Mouse (Mus musculus): ENCODE data around the gene Get4. TPM values are rescaled to one million over a fixed set of nuclear protein-coding genes. Genes with fewer than 3 reads are reported as not detected.

Get4 gene
- polyA plus RNA-seq, 1 experiment from 2014 or later, result 164 TPM

DNA sequence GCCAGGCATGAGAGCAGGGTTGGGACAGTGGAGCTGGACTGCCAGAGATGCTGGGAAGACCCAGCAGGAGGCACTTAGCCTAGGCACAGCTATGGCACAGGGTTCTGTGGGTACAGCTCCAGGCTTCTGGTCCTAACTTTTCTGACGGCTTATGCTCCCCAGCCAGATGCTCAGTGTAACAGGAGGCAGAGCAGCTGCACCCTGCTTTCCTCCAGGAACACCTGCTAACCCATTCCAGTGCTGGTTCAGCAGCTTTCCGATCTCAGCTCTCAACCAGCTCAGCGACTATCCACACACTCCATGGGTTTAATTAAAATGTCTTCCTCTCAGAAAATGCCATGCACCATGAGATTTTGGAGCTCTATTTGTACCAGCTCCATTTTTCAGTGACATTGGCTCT lies 35.4 kb upstream of the Get4 start:
- Histone ChIP-seq H3K4me3 (no peak overlapping the region), H3K4me2 (replicated peaks) (no peak overlapping the region), H3K27ac (no peak overlapping the region), H3K27me3 (no peaks in the 10 kb centered on the region), H3K4me1 (no peaks in the 10 kb centered on the region), H3K9me3 (no peaks in the 10 kb centered on the region), H3K36me3 (peaks cover 38% of the 10 kb centered on the region), H3K9ac (no peak overlapping the region)
- ATAC-seq (ENCODE audit: insufficient number of reproducible peaks, insufficient read depth, low FRiP score, low TSS enrichment), result no peak
- 90% methylated on average over 3 of the region's 3 CpGs for WGBS

DNA sequence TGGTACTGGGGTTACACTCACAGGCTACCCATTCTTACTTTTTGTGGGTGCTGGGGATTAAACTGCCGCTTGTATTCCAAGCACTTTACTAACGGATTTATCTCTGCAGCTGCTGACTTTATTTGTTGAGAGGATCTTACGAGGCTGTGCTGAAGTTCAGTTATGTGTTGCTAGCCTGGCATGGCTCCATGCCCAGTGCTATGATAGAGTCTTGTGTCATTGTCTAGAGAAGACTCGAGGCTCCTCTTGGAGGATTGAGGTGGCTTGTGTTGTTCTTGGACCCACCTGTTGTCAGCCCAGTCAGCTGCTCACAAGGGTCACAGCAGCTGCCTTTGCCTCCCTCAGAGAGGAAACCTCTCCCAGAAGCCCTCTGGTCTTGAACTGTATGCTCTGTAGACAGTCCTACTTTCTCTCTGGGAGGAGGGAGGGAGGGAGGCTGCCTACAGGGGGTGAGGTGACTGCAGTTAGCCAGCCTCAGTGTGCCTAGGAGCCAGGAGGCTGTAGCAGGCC lies 32.1 kb upstream of the Get4 start:
- H3K9ac ChIP-seq, result no peak overlapping the region; the same call in 1 of the 2 replicates
- no peak overlapping the region for H3K27ac ChIP-seq
- no peak overlapping the region for H3K4me3 ChIP-seq
- WGBS, result 89% methylated on average over 4 of the region's 4 CpGs
- H3K36me3 ChIP-seq, result peaks cover 59% of the 10 kb centered on the region
- H3K4me2 ChIP-seq (replicated peaks), result no peak overlapping the region
- H3K27me3 ChIP-seq, result no peaks in the 10 kb centered on the region
- no peak for ATAC-seq (ENCODE audit: insufficient number of reproducible peaks, insufficient read depth, low FRiP score, low TSS enrichment)
- H3K4me1 ChIP-seq, result no peaks in the 10 kb centered on the region
- no peaks in the 10 kb centered on the region for H3K9me3 ChIP-seq

DNA sequence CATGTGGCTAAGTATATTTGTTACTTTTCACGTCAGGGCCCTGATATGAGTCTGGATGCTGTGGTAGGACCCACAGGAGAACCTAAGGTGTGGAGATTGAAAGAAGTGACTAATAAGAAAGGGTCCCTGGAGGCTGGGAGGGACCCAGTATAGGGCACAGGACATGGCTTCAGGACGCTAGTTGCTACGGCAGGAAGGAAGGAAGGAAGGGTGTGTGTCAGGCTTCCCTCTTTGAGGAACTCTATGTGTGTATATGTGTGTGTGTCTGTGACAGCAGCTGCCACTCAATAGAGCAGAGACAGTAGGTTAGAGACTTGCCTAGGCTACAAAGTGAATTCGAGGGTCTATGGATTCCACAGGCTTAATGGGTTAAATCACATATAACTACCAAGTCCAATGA lies 31.5 kb upstream of the Get4 start:
- no peak overlapping the region for H3K27ac ChIP-seq
- H3K9me3 ChIP-seq, result no peaks in the 10 kb centered on the region
- WGBS, result 88% methylated on average over 4 of the region's 4 CpGs
- no peaks in the 10 kb centered on the region for H3K4me1 ChIP-seq
- H3K4me2 ChIP-seq (replicated peaks), result no peak overlapping the region
- H3K4me3 ChIP-seq, result no peak overlapping the region
- no peak for ATAC-seq (ENCODE audit: insufficient number of reproducible peaks, insufficient read depth, low FRiP score, low TSS enrichment)
- no peak overlapping the region; the same call in 1 of the 2 replicates for H3K9ac ChIP-seq
- no peaks in the 10 kb centered on the region for H3K27me3 ChIP-seq
- H3K36me3 ChIP-seq, result peaks cover 57% of the 10 kb centered on the region

DNA sequence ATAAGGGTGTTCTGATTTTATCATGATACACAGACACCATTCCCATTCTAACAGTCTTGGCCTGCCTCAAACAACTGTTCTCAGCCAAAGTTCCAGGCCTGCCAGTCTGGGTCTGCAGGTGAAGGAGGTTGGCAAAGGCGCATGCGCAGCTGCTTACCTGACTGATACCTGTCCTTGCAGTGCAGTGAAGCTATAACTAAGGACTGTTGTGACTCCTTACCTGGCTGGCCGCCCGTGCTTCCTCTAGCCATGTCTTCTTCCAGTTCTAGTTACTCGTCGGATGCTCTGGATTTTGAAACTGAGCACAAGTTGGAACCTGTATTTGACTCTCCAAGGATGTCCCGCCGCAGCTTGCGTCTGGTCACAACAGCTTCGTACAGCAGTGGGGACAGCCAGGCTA lies 28.8 kb upstream of the Get4 start:
- peaks cover 70% of the 10 kb centered on the region for H3K36me3 ChIP-seq
- no peak overlapping the region for H3K27ac ChIP-seq
- no peaks in the 10 kb centered on the region for H3K9me3 ChIP-seq
- WGBS, result 88% methylated on average over 10 of the region's 10 CpGs
- H3K9ac ChIP-seq, result no peak overlapping the region
- no peak for ATAC-seq (ENCODE audit: insufficient number of reproducible peaks, insufficient read depth, low FRiP score, low TSS enrichment)
- no peak overlapping the region for H3K4me2 ChIP-seq (replicated peaks)
- no peaks in the 10 kb centered on the region for H3K27me3 ChIP-seq
- no peaks in the 10 kb centered on the region for H3K4me1 ChIP-seq
- H3K4me3 ChIP-seq, result no peak overlapping the region

DNA sequence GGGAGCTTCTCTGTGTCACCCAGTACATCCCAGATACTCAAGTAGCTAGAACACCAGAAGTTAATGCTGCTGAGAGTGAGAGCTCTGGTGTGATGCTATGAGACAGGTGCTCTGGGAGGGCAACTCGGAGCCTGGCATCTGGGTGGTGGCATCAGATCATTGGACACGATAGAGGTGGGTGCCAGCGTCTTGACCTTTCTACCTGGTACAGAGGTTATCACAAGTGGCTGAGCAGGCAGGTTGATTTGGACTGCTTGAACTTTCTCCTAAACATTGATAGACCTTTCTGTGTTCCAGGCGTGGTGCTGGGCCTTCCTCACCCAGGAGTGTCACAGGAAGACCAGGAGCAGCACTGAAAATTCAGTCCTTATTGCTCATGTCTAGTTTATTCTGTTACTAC lies 24.9 kb upstream of the Get4 start:
- Histone ChIP-seq H3K27ac (no peak overlapping the region), H3K4me3 (no peak overlapping the region), H3K9ac (no peak overlapping the region), H3K4me1 (no peaks in the 10 kb centered on the region), H3K36me3 (peaks cover 82% of the 10 kb centered on the region), H3K9me3 (no peaks in the 10 kb centered on the region), H3K27me3 (no peaks in the 10 kb centered on the region), H3K4me2 (replicated peaks) (no peak overlapping the region)
- WGBS, result 93% methylated on average over 4 of the region's 4 CpGs
- ATAC-seq (ENCODE audit: insufficient number of reproducible peaks, insufficient read depth, low FRiP score, low TSS enrichment), result no peak

DNA sequence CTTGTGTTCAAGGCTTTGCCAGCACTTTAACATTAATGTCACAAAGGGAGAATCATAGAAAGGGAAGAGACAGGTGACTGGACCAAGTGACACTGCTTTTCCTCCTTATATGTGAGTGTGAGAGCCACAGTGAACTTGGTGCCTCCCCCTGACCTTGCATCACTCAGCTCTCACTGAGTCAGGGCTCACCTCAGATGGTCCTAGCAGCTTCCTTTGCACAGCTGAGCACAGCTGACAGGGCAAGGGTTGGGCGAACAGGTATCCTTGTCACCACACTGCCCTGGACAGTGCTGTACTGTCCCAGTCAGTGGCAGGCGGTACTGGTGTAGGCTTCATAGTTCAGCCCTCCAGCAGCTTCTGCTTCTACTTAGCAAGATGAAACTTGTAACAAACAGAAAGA lies 24.5 kb upstream of the Get4 start:
- Histone ChIP-seq H3K4me3 (no peak overlapping the region), H3K9ac (no peak overlapping the region), H3K9me3 (no peaks in the 10 kb centered on the region), H3K27ac (no peak overlapping the region), H3K27me3 (no peaks in the 10 kb centered on the region), H3K36me3 (peaks cover 84% of the 10 kb centered on the region), H3K4me2 (replicated peaks) (no peak overlapping the region), H3K4me1 (no peaks in the 10 kb centered on the region)
- ATAC-seq (ENCODE audit: insufficient number of reproducible peaks, insufficient read depth, low FRiP score, low TSS enrichment), result no peak
- 86% methylated on average over 2 of the region's 2 CpGs for WGBS

DNA sequence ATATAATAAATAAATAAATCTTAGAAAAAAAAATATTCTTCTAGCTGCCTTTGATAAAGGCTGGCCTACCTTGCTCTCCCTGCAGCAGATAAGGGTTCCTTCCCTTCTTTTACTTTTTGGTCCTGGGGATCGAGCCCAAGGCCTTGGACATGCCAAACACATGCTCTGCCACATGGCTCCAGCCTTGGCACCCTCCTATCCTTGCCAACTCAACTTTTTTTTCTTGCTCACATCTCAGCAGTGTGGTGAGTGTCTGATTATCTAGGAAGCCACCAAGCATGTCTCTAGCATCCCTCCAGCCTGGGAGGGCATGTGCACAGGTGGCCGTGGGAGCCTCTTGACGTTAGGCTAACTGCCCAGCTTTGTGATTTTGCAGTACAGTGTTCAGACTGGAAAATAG lies 23.8 kb upstream of the Get4 start:
- WGBS, result 97% methylated on average over 3 of the region's 3 CpGs

DNA sequence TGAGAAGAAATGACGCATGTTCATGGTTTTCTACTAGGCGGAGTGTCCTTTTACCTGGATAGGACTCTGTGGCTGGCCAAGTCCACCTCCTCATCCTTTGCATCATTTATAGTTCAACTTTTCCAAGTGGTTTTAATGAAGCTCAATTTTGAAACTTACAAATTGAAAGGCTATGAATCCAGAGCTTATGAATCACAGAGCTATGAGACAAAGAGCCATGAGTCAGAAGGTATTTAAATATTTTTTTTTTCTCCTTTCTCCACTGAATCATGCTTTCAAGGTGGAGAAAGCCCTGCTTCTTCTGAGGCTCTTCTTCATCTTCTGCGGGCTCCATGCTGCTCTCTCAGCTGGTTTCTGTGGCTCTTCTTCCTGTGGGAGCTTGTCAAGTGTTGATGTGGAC lies 22.4 kb upstream of the Get4 start:
- no peak overlapping the region for H3K4me2 ChIP-seq (replicated peaks)
- no peak for ATAC-seq (ENCODE audit: insufficient number of reproducible peaks, insufficient read depth, low FRiP score, low TSS enrichment)
- no peak overlapping the region for H3K9ac ChIP-seq
- H3K27me3 ChIP-seq, result no peaks in the 10 kb centered on the region
- H3K27ac ChIP-seq, result no peak overlapping the region
- no peaks in the 10 kb centered on the region for H3K9me3 ChIP-seq
- WGBS, result 93% methylated on average over 3 of the region's 3 CpGs
- H3K36me3 ChIP-seq, result peaks cover 86% of the 10 kb centered on the region
- H3K4me1 ChIP-seq, result no peaks in the 10 kb centered on the region
- no peak overlapping the region for H3K4me3 ChIP-seq

More for the DNA sequence above, 23.8 kb upstream of the Get4 start:
- Histone ChIP-seq H3K4me1 (no peaks in the 10 kb centered on the region), H3K4me3 (no peak overlapping the region), H3K4me2 (replicated peaks) (no peak overlapping the region), H3K9me3 (no peaks in the 10 kb centered on the region), H3K36me3 (peaks cover 85% of the 10 kb centered on the region), H3K27me3 (no peaks in the 10 kb centered on the region), H3K27ac (no peak overlapping the region), H3K9ac (no peak overlapping the region)
- ATAC-seq (ENCODE audit: insufficient number of reproducible peaks, insufficient read depth, low FRiP score, low TSS enrichment), result no peak

DNA sequence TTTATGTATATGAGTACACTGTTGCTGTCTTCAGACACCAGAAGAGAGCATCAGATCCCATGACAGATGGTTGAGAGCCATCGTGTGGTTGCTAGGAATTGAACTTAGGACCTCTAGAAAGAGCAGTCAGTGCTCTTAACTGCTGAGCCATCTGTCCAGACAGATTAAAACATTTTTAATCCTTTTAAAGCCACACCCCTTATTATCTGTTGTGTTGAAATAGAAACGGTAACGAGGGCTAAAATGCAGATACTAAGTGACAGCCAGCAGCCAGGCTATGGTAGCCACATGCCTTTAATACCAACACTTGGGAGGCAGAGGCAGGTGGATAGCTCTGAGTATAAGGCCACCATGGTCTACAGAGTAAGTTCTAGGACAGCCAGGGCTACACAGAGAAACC lies 20.0 kb upstream of the Get4 start:
- no peak overlapping the region for H3K4me2 ChIP-seq (replicated peaks)
- no peak overlapping the region for H3K4me3 ChIP-seq
- no peaks in the 10 kb centered on the region for H3K4me1 ChIP-seq
- H3K9ac ChIP-seq, result no peak overlapping the region
- H3K36me3 ChIP-seq, result peaks cover 87% of the 10 kb centered on the region
- H3K27ac ChIP-seq, result no peak overlapping the region
- WGBS, result 92% methylated on average over 3 of the region's 3 CpGs
- ATAC-seq (ENCODE audit: insufficient number of reproducible peaks, insufficient read depth, low FRiP score, low TSS enrichment), result no peak
- H3K27me3 ChIP-seq, result no peaks in the 10 kb centered on the region
- H3K9me3 ChIP-seq, result no peaks in the 10 kb centered on the region

DNA sequence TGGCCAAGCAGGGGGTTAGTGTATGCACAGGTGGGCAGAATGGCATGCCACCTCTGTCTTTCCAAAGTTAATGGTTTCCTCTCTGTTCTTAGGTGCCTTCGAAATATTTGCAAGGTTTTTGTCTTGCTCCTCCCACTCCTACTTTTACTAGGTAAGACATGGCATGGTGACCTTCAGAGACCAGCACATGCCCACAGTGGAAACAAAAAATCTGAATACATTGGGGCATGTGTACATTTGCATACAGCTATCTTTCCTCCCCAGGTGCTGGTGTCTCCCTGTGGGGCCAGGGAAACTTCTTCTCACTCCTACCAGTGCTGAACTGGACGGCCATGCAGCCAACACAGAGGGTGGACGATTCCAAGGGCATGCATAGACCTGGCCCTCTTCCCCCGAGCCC lies 17.7 kb upstream of the Get4 start:
- H3K9ac ChIP-seq, result no peak overlapping the region
- H3K4me3 ChIP-seq, result no peak overlapping the region
- H3K27me3 ChIP-seq, result no peaks in the 10 kb centered on the region
- 88% methylated on average over 4 of the region's 4 CpGs for WGBS
- no peak for ATAC-seq (ENCODE audit: insufficient number of reproducible peaks, insufficient read depth, low FRiP score, low TSS enrichment)
- no peaks in the 10 kb centered on the region for H3K4me1 ChIP-seq
- peaks cover 87% of the 10 kb centered on the region for H3K36me3 ChIP-seq
- H3K27ac ChIP-seq, result no peak overlapping the region
- no peaks in the 10 kb centered on the region for H3K9me3 ChIP-seq
- no peak overlapping the region for H3K4me2 ChIP-seq (replicated peaks)

DNA sequence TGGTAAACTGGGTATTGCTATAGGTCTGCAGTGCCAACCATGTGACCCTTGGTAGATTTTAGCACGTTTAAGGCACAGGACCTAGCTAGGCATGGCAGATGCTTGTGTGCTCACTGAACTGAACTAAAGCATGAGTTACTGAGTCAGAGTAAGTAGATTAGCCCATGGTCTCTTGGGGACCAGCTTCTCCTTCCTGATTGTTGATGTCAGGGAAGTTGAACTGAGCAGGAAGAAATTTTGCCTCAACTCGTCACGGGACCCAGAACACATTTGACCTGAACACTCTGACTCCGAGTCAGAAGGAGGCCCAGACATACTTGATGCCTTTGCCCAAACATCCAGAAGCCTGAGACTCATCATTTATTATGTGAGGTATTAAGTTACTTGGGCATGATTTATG lies 14.7 kb upstream of the Get4 start:
- no peak for ATAC-seq (ENCODE audit: insufficient number of reproducible peaks, insufficient read depth, low FRiP score, low TSS enrichment)
- Histone ChIP-seq H3K9ac (no peak overlapping the region), H3K4me3 (no peak overlapping the region), H3K9me3 (no peaks in the 10 kb centered on the region), H3K4me2 (replicated peaks) (no peak overlapping the region), H3K27ac (no peak overlapping the region), H3K4me1 (no peaks in the 10 kb centered on the region), H3K36me3 (peaks cover 93% of the 10 kb centered on the region), H3K27me3 (no peaks in the 10 kb centered on the region)
- WGBS, result 79% methylated on average over 4 of the region's 4 CpGs

DNA sequence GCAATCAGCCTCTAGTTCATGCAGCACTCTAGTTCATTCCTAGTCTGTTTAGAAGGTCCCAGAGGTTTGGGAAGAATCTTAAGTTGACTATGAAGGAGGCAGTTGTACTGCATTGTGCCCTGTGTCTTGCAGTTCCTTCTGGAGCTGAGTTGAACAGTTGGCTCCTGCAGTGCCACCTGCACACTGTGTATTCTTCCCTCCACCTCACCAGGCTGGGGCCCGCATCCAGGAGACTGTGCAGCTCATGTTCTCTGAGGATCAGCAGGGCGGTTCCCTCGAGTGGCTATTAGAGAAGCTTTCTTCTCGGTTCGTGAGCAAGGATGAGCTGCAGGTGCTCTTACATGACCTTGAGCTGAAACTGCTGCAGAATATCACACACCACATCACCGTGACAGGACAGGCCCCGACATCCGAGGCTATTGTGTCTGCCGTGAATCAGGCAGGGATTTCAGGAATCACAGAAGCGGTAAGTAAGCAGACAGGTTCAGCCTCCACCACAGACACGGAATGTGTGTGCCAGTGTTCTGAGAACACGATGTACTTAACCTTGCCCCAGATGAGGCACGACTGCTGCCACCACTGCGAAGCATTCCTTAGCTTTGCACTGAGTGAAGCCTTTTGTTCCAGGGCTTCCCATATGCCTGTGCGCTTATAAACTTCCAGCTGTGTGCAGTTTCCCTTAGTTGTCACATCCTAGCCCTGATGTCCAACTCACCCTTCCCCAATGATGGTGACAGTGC lies 10.9 kb upstream of the Get4 start:
- H3K36me3 ChIP-seq, result peaks cover 98% of the 10 kb centered on the region
- H3K4me3 ChIP-seq, result no peak overlapping the region
- no peak overlapping the region for H3K9ac ChIP-seq
- no peak for ATAC-seq (ENCODE audit: insufficient number of reproducible peaks, insufficient read depth, low FRiP score, low TSS enrichment)
- no peaks in the 10 kb centered on the region for H3K4me1 ChIP-seq
- 89% methylated on average over 15 of the region's 15 CpGs for WGBS
- no peak overlapping the region for H3K27ac ChIP-seq
- no peak overlapping the region for H3K4me2 ChIP-seq (replicated peaks)
- H3K27me3 ChIP-seq, result no peaks in the 10 kb centered on the region
- H3K9me3 ChIP-seq, result no peaks in the 10 kb centered on the region

Measured in embryonic facial prominence, embryonic 12.5 days (tissue).